In the genomic region with DNA sequence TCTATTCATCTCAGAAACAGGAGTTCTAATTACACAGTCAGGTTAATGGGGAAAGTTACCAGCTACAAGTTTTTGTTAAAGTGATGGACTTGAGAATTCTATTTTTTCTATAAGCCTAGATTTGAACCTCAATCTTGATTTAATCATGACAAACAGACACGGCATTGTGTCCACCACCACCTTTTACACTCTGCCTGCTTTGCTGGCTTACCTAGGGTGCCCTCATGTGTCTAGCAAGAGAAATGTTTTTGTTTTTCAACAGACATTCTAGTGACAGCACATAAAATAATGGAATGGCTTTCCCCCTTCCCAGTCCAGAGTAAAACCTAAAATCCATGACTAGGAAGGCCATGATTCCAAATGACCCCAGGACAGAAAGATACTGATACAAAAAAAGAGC, we compare ENCODE assay signal across 8 mouse cellular contexts. TPM values are rescaled to one million over a fixed set of nuclear protein-coding genes. Genes with fewer than 3 reads are reported as not detected.
DNase-seq lines count a peak whose midpoint lies in the region; ATAC-seq and TF ChIP-seq lines count a peak whose summit lies in the region.

No protein-coding gene starts in this region.

- TF ChIP-seq EP300 in CH12.LX (IDR thresholded peaks at IDR 0.05; ENCODE audit: low read length) = no peak

- no peak for TF ChIP-seq POLR2A in CH12.LX (IDR thresholded peaks at IDR 0.05; ENCODE audit: low read depth, low read length)

- no peak overlapping the region for H3K4me2 ChIP-seq in CH12.LX (ENCODE audit: insufficient read depth, low read depth, poor library complexity, severe bottlenecking)
- H3K4me2 ChIP-seq in hindbrain, postnatal 0 days (ENCODE audit: low read depth, low read length) = no peak overlapping the region

- no peak overlapping the region for H3K9ac ChIP-seq in CH12.LX (ENCODE audit: insufficient read depth, low read depth)
- H3K9ac ChIP-seq in hindbrain, postnatal 0 days (replicated peaks; ENCODE audit: low read length) = no peak overlapping the region

- peak; percentile 83 for TF ChIP-seq CTCF in layer of hippocampus, adult 2 months (conservative IDR thresholded peaks at IDR 0.05)
- peak in 1 of 2 experiments; percentile 84; a peak in 2 of 4 replicates for TF ChIP-seq CTCF in CH12.LX (conservative IDR thresholded peaks at IDR 0.05 in 1 of 2, IDR thresholded peaks at IDR 0.05 in 1 of 2; ENCODE audit: low read depth in 2 of 2, low read length in 2 of 2)
- TF ChIP-seq CTCF in hindbrain, postnatal 0 days (IDR thresholded peaks at IDR 0.05; ENCODE audit: low read depth) = peak; percentile 79

- H3K4me3 ChIP-seq in layer of hippocampus, adult 2 months = no peak overlapping the region
- no peak overlapping the region for H3K4me3 ChIP-seq in CH12.LX (replicated peaks in 1 of 3; ENCODE audit: low read depth in 2 of 3, low read length in 2 of 3, poor library complexity in 1 of 3)
- no peak overlapping the region for H3K4me3 ChIP-seq in hindbrain, postnatal 0 days (ENCODE audit: low read length)

- in situ Hi-C loops in CH12.LX (cut with MboI; ENCODE audit: low pct_ligation_motif_present, low pct_unique_long_range_greater_than_20kb, low sequenced_read_pairs) = loop anchor here (10.0 kb wide), 1 partner anchor 524 kb away; no protein-coding TSS in a partner anchor

- H3K79me2 ChIP-seq in CH12.LX (replicated peaks; ENCODE audit: control insufficient read depth, extremely low read depth, insufficient read depth, poor library complexity, severe bottlenecking) = no peaks in the 10 kb centered on the region

- H3K27me3 ChIP-seq in CH12.LX (replicated peaks) = no peaks in the 10 kb centered on the region
- no peaks in the 10 kb centered on the region for H3K27me3 ChIP-seq in hindbrain, postnatal 0 days (ENCODE audit: insufficient read depth, low read length)

- H3K4me1 ChIP-seq in CH12.LX (ENCODE audit: control insufficient read depth in 1 of 2, insufficient read depth in 2 of 2) = peaks cover 0 to 13% of the 10 kb centered on the region in 2 experiments; a peak in 3 of 4 replicates
- H3K4me1 ChIP-seq in hindbrain, postnatal 0 days (ENCODE audit: insufficient read depth, low read length) = no peaks in the 10 kb centered on the region

- H3K36me3 ChIP-seq in CH12.LX (replicated peaks in 1 of 2; ENCODE audit: control insufficient read depth in 1 of 2, insufficient read depth in 1 of 2, low read length in 1 of 2) = peaks cover 0 to 4% of the 10 kb centered on the region in 2 experiments
- H3K36me3 ChIP-seq in hindbrain, postnatal 0 days (ENCODE audit: insufficient read depth, low read length) = no peaks in the 10 kb centered on the region; the same call in 1 of the 2 replicates

- peak; percentile 42 to 48 for DNase-seq in cerebellum, postnatal 14 days
- DNase-seq in cerebellum, adult 11-12 months = no peak
- DNase-seq in layer of hippocampus, adult 2 months (ENCODE audit: low spot score in 2 of 2) = peak; percentile 5 to 27
- DNase-seq in layer of hippocampus, adult 9-10 months (ENCODE audit: low spot score) = no peak
- peak; percentile 18 for DNase-seq in CH12.LX (ENCODE audit: extremely low read depth)
- DNase-seq in hindbrain, postnatal 0 days (ENCODE audit: low spot score) = peak; percentile 70
- DNase-seq in urinary bladder, adult 2 months (ENCODE audit: low spot score) = no peak
- DNase-seq in urinary bladder, postnatal 14 days (ENCODE audit: low spot score) = no peak

- H3K27ac ChIP-seq in layer of hippocampus, adult 2 months = no peak overlapping the region
- H3K27ac ChIP-seq in CH12.LX (ENCODE audit: insufficient read depth, low read depth) = no peak overlapping the region
- no peak overlapping the region for H3K27ac ChIP-seq in hindbrain, postnatal 0 days

- peak; percentile 88 for TF ChIP-seq RAD21 in CH12.LX (IDR thresholded peaks at IDR 0.05; ENCODE audit: low read depth, low read length)

- H3K9me3 ChIP-seq in CH12.LX (replicated peaks; ENCODE audit: low read length) = no peaks in the 10 kb centered on the region
- no peaks in the 10 kb centered on the region for H3K9me3 ChIP-seq in hindbrain, postnatal 0 days (ENCODE audit: low read length)

- 3% methylated on average over 1 of the region's 1 CpGs for WGBS in hindbrain, postnatal 0 days

- ATAC-seq in hindbrain, postnatal 0 days = 0 out of 2 replicates have a peak, but pooled peaks have one; percentile 50

- dilution Hi-C loops in CH12.LX (cut with MboI; ENCODE audit: extremely low pct_ligation_motif_present, extremely low pct_unique_long_range_greater_than_20kb, low sequenced_read_pairs) = no loop called here

TF ChIP-seq in CH12.LX, 34 proteins besides CTCF, POLR2A, EP300 and RAD21:
- peak; percentile 89 for TF ChIP-seq ZC3H11A (IDR thresholded peaks at IDR 0.05; ENCODE audit: low read depth, low read length)
- TF ChIP-seq JUND (conservative IDR thresholded peaks at IDR 0.05; ENCODE audit: low read depth, low read length) = 0 out of 2 replicates have a peak, but pooled peaks have one; percentile 9
- no peak for TF ChIP-seq JUN (IDR thresholded peaks at IDR 0.05; ENCODE audit: insufficient read depth, low read depth, low read length)
- TF ChIP-seq MXI1 (IDR thresholded peaks at IDR 0.05; ENCODE audit: low read depth, low read length) = no peak
- TF ChIP-seq NRF1 (IDR thresholded peaks at IDR 0.05; ENCODE audit: low read depth, low read length) = 0 out of 2 replicates have a peak, but pooled peaks have one; percentile 16
- TF ChIP-seq ZNF384 (IDR thresholded peaks at IDR 0.05; ENCODE audit: low read depth, low read length) = no peak
- TF ChIP-seq SMC3 (IDR thresholded peaks at IDR 0.05; ENCODE audit: low read depth, low read length) = peak; percentile 93
- no peak for TF ChIP-seq ZMIZ1 (IDR thresholded peaks at IDR 0.05; ENCODE audit: low read depth, low read length)

RNA-seq across cellular contexts. Expression of a gene that starts 46.6 kb away (rescaled TPM):
- under 1 TPM; 0.44 to 0.64 TPM for total RNA-seq in layer of hippocampus, adult 2 months (2021)
- total RNA-seq in CH12.LX (2012; rRNA removed) (14.4 and 15.1 TPM in 2 replicates), CH12.LX (2014; rRNA removed) (24.2 and 27.1 TPM in 2 replicates)
- polyA plus RNA-seq in CH12.LX (2012; ENCODE audit: insufficient read length, low read depth) = 14.6 and 15.1 TPM in 2 replicates
- 3.5 TPM in 2 replicates for total RNA-seq in hindbrain, postnatal 0 days (2014; rRNA removed)
- polyA plus RNA-seq in hindbrain, postnatal 0 days (2015; fragmentation: Nextera tagmentation; extraction: Ambion mirVana) = 2.8 and 4.0 TPM in 2 replicates
- polyA plus RNA-seq in urinary bladder, adult 2 months (2012; rRNA removed) = 0.76 and 1.1 TPM in 2 replicates

Comparison
In these comparisons a context has a peak if more than half of its experiments do, and no peak if none do; other contexts are left out.
1. DNase-seq: peak in cerebellum, postnatal 14 days (2 of 2), layer of hippocampus, adult 2 months (2 of 2), CH12.LX (single experiment) and hindbrain, postnatal 0 days (single experiment); none in cerebellum, adult 11-12 months (single experiment), layer of hippocampus, adult 9-10 months (single experiment), urinary bladder, adult 2 months (single experiment) and urinary bladder, postnatal 14 days (single experiment).